Mouse (Mus musculus): ENCODE results near the gene Fhod1. TPM values are rescaled to one million over a fixed set of nuclear protein-coding genes. Genes with fewer than 3 reads are reported as not detected.

Gene Fhod1
- total and polyA plus RNA-seq, 3 experiments: 0.81 to 8.1 (median 3.1) TPM

DNA sequence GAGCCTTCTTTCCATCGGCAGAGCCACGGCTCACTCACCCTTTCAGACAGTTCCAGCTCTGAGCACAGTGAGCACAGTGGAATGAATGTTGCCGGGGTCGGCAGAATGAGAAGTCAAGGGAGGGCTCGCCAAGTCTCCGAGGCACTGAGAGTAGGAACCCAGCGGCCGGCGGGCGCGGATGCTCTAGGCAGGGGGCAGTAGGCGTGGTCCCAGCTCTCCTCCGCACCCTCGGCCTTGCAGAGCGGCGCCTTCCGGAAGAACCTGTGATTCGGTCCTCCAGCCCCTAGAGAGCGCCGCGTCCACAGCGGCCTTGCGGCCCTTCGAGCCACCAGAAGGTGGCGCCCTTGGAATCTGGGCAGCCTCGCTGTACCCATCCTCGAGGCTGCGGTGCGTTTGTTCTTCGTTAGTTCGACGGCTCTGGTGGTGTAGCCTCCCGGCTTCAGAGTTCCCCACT lies 26.8 kb upstream of the Fhod1 start:
- H3K9me3 ChIP-seq (replicated peaks; ENCODE audit: low read length): peaks cover 7% of the 10 kb centered on the region
- H3K4me2 ChIP-seq (ENCODE audit: insufficient read depth, low read depth, poor library complexity, severe bottlenecking): no peak overlapping the region
- in situ Hi-C loops (cut with MboI; ENCODE audit: low pct_ligation_motif_present, low pct_unique_long_range_greater_than_20kb, low sequenced_read_pairs) (no loop called here), dilution Hi-C loops (cut with MboI; ENCODE audit: extremely low pct_ligation_motif_present, extremely low pct_unique_long_range_greater_than_20kb, low sequenced_read_pairs) (no loop called here)
- no peaks in the 10 kb centered on the region; a peak in 1 of 4 replicates for H3K4me1 ChIP-seq (ENCODE audit: control insufficient read depth in 1 of 2, insufficient read depth in 2 of 2)
- no peaks in the 10 kb centered on the region for H3K27me3 ChIP-seq (replicated peaks)
- no peaks in the 10 kb centered on the region for H3K36me3 ChIP-seq (replicated peaks in 1 of 2; ENCODE audit: control insufficient read depth in 1 of 2, insufficient read depth in 1 of 2, low read length in 1 of 2)
- H3K9ac ChIP-seq (ENCODE audit: insufficient read depth, low read depth): no peak overlapping the region
- no peak overlapping the region for H3K4me3 ChIP-seq (replicated peaks in 1 of 3; ENCODE audit: low read depth in 2 of 3, low read length in 2 of 3, poor library complexity in 1 of 3)
- TF ChIP-seq CTCF (conservative IDR thresholded peaks at IDR 0.05 in 1 of 2, IDR thresholded peaks at IDR 0.05 in 1 of 2; ENCODE audit: low read depth in 2 of 2, low read length in 2 of 2) (peak in 1 of 2 experiments; percentile 87; a peak in 2 of 4 replicates), MEF2A (IDR thresholded peaks at IDR 0.05; ENCODE audit: borderline replicate concordance, low read depth, low read length) (no peak), SMC3 (IDR thresholded peaks at IDR 0.05; ENCODE audit: low read depth, low read length) (peak; percentile 30)
- no peak overlapping the region for H3K27ac ChIP-seq (ENCODE audit: insufficient read depth, low read depth)
- no peaks in the 10 kb centered on the region for H3K79me2 ChIP-seq (replicated peaks; ENCODE audit: control insufficient read depth, extremely low read depth, insufficient read depth, poor library complexity, severe bottlenecking)
- no peak for DNase-seq (ENCODE audit: extremely low read depth)

GRCm38 (mm10) chr8:105373032-105373431 lies 25.3 kb upstream of the Fhod1 start, which contains the start of gene Plekhg4:
Gene Plekhg4, plus strand, starts transcription at chr8:105373274.
- Histone ChIP-seq H3K4me3 (replicated peaks in 1 of 3; ENCODE audit: low read depth in 2 of 3, low read length in 2 of 3, poor library complexity in 1 of 3) (no peak within 1 kb of the TSS), H3K36me3 (replicated peaks in 1 of 2; ENCODE audit: control insufficient read depth in 1 of 2, insufficient read depth in 1 of 2, low read length in 1 of 2) (peaks cover 0 to 3% of the 10 kb centered on the region in 2 experiments), H3K27me3 (replicated peaks) (no peaks in the 10 kb centered on the region), H3K27ac (ENCODE audit: insufficient read depth, low read depth) (no peak within 1 kb of the TSS), H3K9me3 (replicated peaks; ENCODE audit: low read length) (peaks cover 7% of the 10 kb centered on the region), H3K9ac (ENCODE audit: insufficient read depth, low read depth) (no peak within 1 kb of the TSS), H3K79me2 (replicated peaks; ENCODE audit: control insufficient read depth, extremely low read depth, insufficient read depth, poor library complexity, severe bottlenecking) (no peaks in the 10 kb centered on the region), H3K4me2 (ENCODE audit: insufficient read depth, low read depth, poor library complexity, severe bottlenecking) (no peak within 1 kb of the TSS), H3K4me1 (ENCODE audit: control insufficient read depth in 1 of 2, insufficient read depth in 2 of 2) (no peaks in the 10 kb centered on the region)
- DNase-seq (ENCODE audit: extremely low read depth): no peak
- in situ Hi-C loops (cut with MboI; ENCODE audit: low pct_ligation_motif_present, low pct_unique_long_range_greater_than_20kb, low sequenced_read_pairs) (no loop called here), dilution Hi-C loops (cut with MboI; ENCODE audit: extremely low pct_ligation_motif_present, extremely low pct_unique_long_range_greater_than_20kb, low sequenced_read_pairs) (no loop called here)
- TF ChIP-seq POLR2A (IDR thresholded peaks at IDR 0.05; ENCODE audit: low read depth, low read length) (no peak), CTCF (conservative IDR thresholded peaks at IDR 0.05 in 1 of 2, IDR thresholded peaks at IDR 0.05 in 1 of 2; ENCODE audit: low read depth in 2 of 2, low read length in 2 of 2) (no peak), ZKSCAN1 (IDR thresholded peaks at IDR 0.05; ENCODE audit: borderline replicate concordance, low read depth, low read length) (no peak), JUN (IDR thresholded peaks at IDR 0.05; ENCODE audit: insufficient read depth, low read depth, low read length) (no peak), PAX5 (IDR thresholded peaks at IDR 0.05; ENCODE audit: low read length) (no peak), IRF4 (IDR thresholded peaks at IDR 0.05; ENCODE audit: low read depth, low read length) (no peak), USF2 (conservative IDR thresholded peaks at IDR 0.05; ENCODE audit: low read depth, low read length) (no peak), HCFC1 (IDR thresholded peaks at IDR 0.05; ENCODE audit: low read depth, low read length) (no peak), MAX (IDR thresholded peaks at IDR 0.05; ENCODE audit: low read length) (no peak), POLR2AphosphoS2 (IDR thresholded peaks at IDR 0.05; ENCODE audit: low read depth, low read length) (no peak), ETS1 (conservative IDR thresholded peaks at IDR 0.05; ENCODE audit: low read depth, low read length) (no peak), CHD2 (IDR thresholded peaks at IDR 0.05; ENCODE audit: low read length) (no peak)

DNA sequence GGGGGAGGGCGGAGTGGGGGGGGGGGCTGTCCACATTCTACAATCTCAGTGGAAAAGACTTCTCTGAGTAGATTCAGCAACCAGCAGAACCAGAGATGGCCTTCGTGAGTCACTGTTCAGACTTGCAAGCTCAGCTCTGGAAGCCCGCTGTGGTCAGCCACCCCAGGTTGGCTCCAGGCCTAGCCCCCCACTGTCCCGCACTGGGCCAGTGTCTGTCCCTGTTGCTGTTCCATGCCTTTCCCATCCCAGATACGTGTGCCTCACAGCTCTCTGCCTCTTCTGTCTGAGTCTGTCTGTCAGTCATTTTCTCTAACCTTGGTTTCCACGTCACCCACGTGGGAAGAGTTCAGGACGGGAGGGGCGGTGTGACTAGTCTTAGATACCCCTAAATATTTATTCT lies 24.7 kb upstream of the Fhod1 start:
- TF ChIP-seq MYC (IDR thresholded peaks at IDR 0.05; ENCODE audit: low read depth, low read length) (no peak), SMC3 (IDR thresholded peaks at IDR 0.05; ENCODE audit: low read depth, low read length) (no peak), BHLHE40 (IDR thresholded peaks at IDR 0.05; ENCODE audit: low read depth, low read length) (no peak)
- no peak for DNase-seq (ENCODE audit: extremely low read depth)
- Histone ChIP-seq H3K4me3 (replicated peaks in 1 of 3; ENCODE audit: low read depth in 2 of 3, low read length in 2 of 3, poor library complexity in 1 of 3) (no peak overlapping the region), H3K36me3 (replicated peaks in 1 of 2; ENCODE audit: control insufficient read depth in 1 of 2, insufficient read depth in 1 of 2, low read length in 1 of 2) (peaks cover under 1 to 8% of the 10 kb centered on the region in 2 experiments), H3K9ac (ENCODE audit: insufficient read depth, low read depth) (no peak overlapping the region), H3K79me2 (replicated peaks; ENCODE audit: control insufficient read depth, extremely low read depth, insufficient read depth, poor library complexity, severe bottlenecking) (no peaks in the 10 kb centered on the region), H3K27ac (ENCODE audit: insufficient read depth, low read depth) (no peak overlapping the region), H3K9me3 (replicated peaks; ENCODE audit: low read length) (peaks cover 7% of the 10 kb centered on the region), H3K4me1 (ENCODE audit: control insufficient read depth in 1 of 2, insufficient read depth in 2 of 2) (no peaks in the 10 kb centered on the region), H3K4me2 (ENCODE audit: insufficient read depth, low read depth, poor library complexity, severe bottlenecking) (no peak overlapping the region), H3K27me3 (replicated peaks) (no peaks in the 10 kb centered on the region)
- in situ Hi-C loops (cut with MboI; ENCODE audit: low pct_ligation_motif_present, low pct_unique_long_range_greater_than_20kb, low sequenced_read_pairs) (no loop called here), dilution Hi-C loops (cut with MboI; ENCODE audit: extremely low pct_ligation_motif_present, extremely low pct_unique_long_range_greater_than_20kb, low sequenced_read_pairs) (no loop called here)

All from CH12.LX (cell line).